Mouse (Mus musculus) thymus, adult 2 months (tissue): ENCODE results near the gene Eya2.

ENCODE experiments used
- CTCF ChIP-seq: fragments of 200-500 bp; IDR thresholded peaks from 2 replicates; pipeline ENCODE4 v1.5.1; 2012; ENCODE audit warnings: mild to moderate bottlenecking, control low read depth, low read length, moderate library complexity, borderline replicate concordance; ENCODE audit not compliant: control insufficient read depth, poor library complexity, insufficient read depth; ENCODE audit errors: extremely low read depth
- POLR2A ChIP-seq: fragments of 200-500 bp; IDR thresholded peaks from 2 replicates; pipeline ENCODE4 v1.6.1; 2012; ENCODE audit warnings: mild to moderate bottlenecking, low read length, control low read depth, moderate library complexity; ENCODE audit not compliant: control insufficient read depth, poor library complexity, insufficient read depth; ENCODE audit errors: extremely low read depth

DNA sequence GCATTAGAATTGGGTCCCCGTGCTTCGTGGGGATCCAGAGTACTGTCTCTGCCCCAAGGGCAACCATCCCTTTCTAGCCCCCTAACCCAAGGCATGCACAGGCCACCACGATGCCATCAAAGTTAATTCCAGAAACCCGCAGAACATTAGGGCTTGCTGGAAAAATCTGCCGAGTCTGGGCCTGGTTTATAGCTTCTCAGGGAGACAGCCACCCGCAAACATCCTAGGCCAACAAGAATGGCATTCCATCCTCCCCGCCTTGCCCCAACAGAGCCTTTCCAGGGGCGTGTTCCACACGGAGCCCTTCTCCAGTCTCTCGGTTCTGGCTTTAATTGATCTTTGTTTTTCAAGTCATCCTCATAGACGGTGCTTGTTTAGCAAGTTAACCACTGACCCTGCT, 153.6 kb downstream of the Eya2 start:
- TF ChIP-seq CTCF: no peak
- no peak for TF ChIP-seq POLR2A
